Mouse (Mus musculus): ENCODE results near the gene Shc1.
A peak's percentile ranks its signal among the peaks of the same experiment; 100 is the strongest.

DNA sequence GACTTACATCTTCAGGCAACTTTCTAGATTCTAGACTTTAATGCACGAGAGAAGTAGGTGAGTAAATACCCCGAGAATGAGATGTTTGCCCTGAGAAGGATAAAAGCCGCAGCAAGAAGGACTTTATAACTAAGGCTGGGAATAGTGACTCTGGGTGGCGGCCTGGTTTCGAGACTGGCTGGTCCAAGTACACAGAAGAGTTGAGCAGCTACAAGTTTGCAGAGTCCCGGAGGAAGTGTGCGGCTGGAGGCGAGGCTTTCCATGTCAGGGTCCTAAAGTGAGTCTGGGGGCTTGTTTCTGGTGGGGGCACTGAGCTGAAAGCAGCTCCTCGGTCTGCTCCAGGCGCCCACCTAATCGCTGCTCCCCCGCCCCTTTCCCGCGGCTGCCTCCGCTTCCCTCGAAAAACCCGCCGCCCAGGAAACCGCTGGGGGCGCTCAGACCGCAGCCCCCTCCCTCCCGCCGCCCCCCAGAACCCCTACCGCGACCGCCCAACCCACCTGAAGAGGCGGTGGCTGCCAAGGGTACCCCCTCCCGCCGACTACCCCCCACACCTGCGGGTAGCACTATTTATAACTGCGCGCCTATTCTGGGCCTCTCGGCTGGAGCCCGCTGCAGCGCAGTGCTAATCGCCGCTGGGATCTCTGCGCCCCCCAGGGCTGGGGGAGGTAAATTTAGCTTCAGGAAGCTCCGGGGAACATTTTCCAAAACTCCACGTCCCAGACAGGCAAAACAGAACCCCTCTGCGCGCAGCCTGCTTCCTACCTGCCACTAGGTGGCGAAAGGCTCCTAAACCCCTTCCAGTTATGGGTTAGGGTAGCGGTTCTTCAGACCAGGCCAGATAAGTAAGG is 22.2 kb upstream of the Shc1 start:
- peak; percentile 78 for TF ChIP-seq CTCF (IDR thresholded peaks at IDR 0.05; ENCODE audit: extremely low read depth, insufficient read depth, low read length)
- no peak for TF ChIP-seq POLR2A (IDR thresholded peaks at IDR 0.05; ENCODE audit: extremely low read depth, insufficient read depth, low read length)
